Mouse (Mus musculus): Measurements from ENCODE around the gene Sarnp.
A peak's percentile ranks its signal among the peaks of the same experiment; 100 is the strongest.

Gene Sarnp

DNA sequence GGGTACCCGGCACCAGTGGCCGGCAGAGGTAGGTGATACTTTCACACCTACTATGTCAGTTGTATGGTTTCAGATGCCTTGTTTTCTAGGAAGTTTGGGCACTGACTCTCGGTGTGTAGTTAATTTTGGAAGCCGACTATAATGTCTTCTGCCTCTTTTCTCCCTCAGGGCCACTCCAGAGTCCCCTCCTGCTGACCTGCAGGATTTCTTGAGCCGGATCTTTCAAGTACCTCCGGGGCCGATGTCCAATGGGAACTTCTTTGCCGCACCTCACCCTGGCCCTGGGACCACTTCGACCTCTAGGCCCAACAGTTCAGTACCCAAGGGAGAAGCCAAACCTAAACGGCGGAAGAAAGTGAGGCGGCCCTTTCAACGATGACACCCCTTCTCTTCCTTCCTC is at the start of gene Sarnp:
TSS of gene Sarnp (plus strand) at position 301 of the 400 bp plus-strand sequence.
- DNase-seq (ENCODE audit: low spot score in 2 of 2), result no peak

DNA sequence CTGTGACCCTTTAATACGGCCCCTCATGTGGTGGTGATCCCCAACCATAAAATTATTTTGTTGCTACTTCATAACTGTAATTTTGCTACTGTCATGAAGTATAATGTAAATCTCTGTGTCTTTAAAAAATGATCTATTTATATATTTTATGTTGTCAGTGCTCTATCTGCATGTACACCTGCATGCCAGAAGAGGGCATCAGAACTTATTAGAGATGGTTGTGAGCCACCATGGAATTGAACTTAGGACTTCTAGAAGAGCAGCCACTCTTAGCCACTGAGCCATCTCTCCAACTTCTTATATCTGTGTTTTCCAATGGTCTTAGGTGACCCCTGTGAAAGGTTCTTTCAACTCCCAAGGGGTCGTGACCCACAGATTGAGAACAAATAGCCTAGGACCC is 44.2 kb upstream of the Sarnp start:
- DNase-seq (ENCODE audit: low spot score in 2 of 2), result no peak

- no peak for DNase-seq (ENCODE audit: low spot score in 2 of 2)
Measured at GRCm38 (mm10) chr10:128773685-128774084, 43.4 kb upstream of the Sarnp start.

DNA sequence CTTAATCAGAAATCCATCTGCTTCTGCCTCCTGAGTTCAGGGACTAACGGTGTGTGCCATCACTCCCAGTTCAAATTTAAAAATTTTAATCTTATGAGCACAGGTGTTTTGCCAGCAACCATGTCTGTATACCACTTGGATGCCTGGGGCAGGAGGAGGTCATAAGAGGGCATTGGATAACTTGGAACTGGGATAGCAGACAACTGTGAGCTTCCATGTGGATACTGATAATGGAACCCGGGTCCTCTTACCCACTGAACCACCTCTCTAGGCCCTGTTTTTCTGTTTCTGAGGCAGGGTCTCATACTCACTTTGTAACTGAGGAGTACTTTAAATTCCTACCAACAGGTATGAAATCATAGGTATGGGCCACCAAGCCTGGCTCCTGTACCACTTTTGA is 38.7 kb upstream of the Sarnp start:
- no peak for DNase-seq (ENCODE audit: low spot score in 2 of 2)

GRCm38 (mm10) chr10:128779011-128779795 is 37.9 kb upstream of the Sarnp start:
- peak in 1 of 2 experiments; percentile 47 for DNase-seq (ENCODE audit: low spot score in 2 of 2)

- no peak for DNase-seq (ENCODE audit: low spot score in 2 of 2)
Measured at GRCm38 (mm10) chr10:128780200-128780599, 36.9 kb upstream of the Sarnp start.

DNA sequence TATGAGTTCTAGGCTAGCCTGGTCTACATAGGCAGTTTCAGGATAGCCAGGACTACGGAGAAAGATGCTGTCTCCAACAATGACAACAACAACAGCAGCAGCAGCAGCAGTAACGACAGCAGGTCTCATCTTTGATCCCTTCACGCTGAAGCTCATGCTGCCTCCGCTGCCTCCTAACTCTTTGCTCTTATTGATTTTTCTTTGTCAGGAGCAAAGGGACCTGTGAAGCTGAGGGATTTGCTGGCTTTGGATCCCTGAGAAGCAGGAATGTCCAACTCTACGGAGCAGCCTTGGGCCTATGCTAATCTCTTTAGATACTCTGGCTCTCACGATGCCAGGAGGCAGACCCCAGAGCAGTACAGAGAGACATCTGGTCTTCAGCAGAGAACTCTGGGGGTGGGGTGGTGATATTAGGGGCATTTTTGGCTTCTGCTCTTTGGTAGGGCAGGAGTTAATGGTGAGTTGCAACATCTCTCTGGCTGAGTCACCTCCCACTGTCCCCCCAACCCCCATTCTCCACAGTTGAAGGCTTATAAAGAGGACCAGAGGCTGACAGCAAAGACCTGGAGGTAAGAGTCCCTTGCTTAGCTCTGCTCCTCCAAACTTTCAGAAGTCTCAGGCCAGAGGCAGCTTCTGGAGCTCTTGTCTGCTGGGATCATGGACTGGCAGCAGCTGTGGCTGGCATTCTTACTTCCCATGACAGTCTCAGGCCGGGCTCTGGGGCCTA is 26.6 kb upstream of the Sarnp start, which contains the start of gene Mmp19:
TSS of gene Mmp19 (plus strand) at position 513 of the 727 bp plus-strand sequence.
- DNase-seq (ENCODE audit: low spot score in 2 of 2), result no peak

DNA sequence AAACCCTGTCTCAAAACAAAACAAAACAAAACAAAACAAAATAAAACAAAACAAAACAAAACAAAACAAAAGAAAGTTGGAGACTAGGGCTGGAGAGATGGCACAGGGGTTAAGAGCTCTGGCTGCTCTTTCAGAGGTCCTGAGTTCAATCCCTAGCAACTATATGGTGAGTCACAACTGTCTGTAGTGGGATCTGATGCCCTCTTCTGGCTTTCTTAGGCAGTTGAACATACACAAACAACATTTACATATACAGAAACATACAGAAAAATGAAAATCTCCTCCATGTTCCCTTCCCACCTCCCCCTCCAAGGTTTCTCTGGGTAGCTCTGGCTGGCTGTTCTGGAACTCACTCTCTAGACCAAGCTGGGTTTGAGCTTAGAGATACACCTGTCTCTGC is 25.1 kb upstream of the Sarnp start:
- DNase-seq (ENCODE audit: low spot score in 2 of 2), result no peak

DNA sequence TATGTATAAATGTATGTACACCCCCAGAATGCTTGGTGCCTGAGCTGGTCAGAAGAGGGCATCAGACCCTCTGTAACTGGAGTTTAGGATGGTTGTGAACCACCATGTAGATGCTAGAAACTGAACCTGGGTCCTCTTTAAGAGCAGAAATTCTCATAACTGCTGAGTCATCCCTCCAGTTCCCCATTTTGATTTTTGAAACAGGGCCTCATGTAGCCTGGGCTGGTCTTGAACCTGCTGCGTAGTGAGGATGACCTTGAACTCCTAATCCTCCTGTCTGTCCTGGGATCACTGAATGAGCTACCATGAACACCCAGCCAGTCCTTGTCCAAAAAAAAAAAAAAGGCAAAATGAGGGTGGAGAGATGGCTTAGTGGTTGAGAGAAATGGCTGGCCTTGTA is 23.9 kb upstream of the Sarnp start:
- DNase-seq (ENCODE audit: low spot score in 2 of 2), result no peak

GRCm38 (mm10) chr10:128794391-128794790 is 22.7 kb upstream of the Sarnp start:
- no peak for DNase-seq (ENCODE audit: low spot score in 2 of 2)

- no peak for DNase-seq (ENCODE audit: low spot score in 2 of 2)
Measured at GRCm38 (mm10) chr10:128795581-128795980, 21.6 kb upstream of the Sarnp start.

DNA sequence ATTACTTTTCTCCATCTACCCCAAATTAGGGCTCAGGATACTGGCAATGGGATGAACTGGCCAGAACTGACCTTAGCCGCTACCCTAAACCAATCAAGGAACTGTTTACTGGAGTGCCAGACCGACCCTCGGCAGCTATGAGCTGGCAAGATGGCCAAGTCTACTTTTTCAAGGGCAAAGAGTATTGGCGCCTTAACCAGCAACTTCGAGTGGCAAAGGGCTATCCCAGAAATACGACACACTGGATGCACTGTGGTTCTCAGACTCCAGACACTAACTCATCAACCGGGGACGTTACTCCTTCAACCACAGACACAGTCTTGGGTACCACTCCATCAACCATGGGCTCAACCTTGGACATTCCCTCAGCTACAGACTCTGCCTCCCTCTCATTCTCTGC is 18.5 kb upstream of the Sarnp start:
- no peak for DNase-seq (ENCODE audit: low spot score in 2 of 2)

GRCm38 (mm10) chr10:128801981-128802495 is 15.1 kb upstream of the Sarnp start:
- no peak for DNase-seq (ENCODE audit: low spot score in 2 of 2)

DNA sequence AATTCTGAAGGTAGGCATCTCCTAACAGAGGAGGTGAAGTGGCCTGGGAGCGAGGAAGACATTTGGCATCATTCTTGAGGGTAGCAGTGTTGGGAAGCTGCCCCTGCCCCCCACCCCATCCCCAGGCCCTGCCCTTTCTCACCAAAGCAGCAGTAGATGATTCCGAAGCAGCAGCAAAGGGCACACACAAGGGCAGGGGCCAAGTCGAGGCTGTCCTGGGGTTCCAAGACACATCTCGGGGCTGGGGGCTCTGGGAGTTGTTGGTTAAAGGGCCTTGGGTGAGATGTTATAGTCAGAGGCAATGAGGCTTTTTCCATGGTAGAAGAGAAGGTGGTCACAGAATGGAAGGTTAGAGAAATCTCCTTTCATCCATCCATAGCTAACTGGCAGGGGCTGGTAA is 14.2 kb upstream of the Sarnp start:
- DNase-seq (ENCODE audit: low spot score in 2 of 2), result no peak

- no peak for DNase-seq (ENCODE audit: low spot score in 2 of 2)
Measured at GRCm38 (mm10) chr10:128803361-128803760, 13.8 kb upstream of the Sarnp start.

DNA sequence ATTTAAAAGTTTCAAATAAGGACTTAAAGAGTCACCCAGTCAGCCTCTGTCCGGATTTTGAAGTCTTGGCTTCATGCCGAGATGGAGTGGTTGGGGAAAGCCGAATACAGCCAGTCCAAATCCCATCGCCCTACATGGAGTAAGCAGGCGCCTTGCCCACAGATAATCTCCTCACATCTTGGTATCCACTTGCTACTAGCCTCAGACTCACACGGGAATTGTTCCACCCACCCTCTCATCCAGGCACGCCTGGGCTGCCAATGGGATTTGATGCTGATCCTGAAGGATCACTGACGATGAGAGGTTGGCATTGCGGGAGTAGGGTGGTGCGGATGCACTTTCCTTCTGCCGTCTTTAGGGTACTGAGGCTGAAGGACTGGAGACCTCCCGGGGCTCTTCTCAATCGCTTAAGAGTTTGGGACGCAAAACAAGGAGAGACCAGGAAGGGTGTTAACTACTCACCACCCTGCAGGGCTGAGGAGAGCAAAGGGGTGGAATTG is 13.3 kb upstream of the Sarnp start, which contains the start of gene Dnajc14:
TSS of gene Dnajc14 (plus strand) at position 292 of the 500 bp plus-strand sequence.
- peak; percentile 30 to 35 for DNase-seq (ENCODE audit: low spot score in 2 of 2)

- peak; percentile 58 to 67 for DNase-seq (ENCODE audit: low spot score in 2 of 2)
Measured at GRCm38 (mm10) chr10:128804271-128805091, 12.7 kb upstream of the Sarnp start, which contains the start of gene Tmem198b. Gene Tmem198b, minus strand, starts transcription at chr10:128804370.

DNA sequence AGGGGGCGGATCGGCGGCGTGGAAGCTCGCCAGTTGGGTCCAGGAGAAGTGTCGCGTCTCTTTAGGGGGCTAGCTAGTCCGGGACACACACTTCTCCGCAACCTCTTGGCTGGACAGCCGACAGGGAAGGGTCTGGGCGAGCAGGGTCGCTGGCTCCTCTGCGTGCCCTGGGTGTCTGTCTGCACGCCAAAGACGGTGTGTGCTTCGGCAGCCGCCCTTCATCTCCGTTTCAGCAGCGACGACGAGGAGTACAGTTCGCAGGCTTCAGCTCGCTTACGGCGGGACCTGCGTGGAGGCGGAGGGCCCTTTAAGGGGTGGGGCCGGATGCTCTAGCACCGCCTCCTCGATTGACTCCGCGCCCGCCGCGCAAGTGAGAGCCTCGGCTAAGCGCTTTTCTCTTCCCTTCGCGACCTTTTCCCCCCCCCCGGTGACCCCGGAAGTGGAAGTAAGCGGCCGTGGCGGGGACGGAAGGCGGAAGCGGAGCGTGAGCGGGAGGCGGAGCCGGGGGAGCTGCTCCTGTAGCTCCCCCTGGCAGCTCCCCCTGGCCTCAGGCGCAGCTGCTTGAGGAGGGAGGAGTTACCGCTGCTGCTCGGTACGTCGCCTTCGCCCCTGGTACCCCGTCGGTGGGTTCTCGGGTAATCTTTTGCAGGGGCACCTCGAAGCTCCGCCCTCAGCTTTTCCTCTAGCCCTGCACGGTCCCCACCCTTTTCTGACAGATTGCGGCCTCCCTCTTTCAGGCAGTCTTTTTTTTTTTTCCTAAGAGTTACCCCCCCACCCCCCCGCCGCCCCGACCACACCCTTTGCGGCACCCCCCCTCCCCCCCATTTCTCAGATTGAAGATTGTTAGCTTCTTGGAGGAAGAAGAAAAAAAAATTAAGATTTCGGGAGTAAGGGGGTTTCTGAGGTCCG is 11.8 kb upstream of the Sarnp start:
- DNase-seq (ENCODE audit: low spot score in 2 of 2), result peak; percentile 84 to 96

DNA sequence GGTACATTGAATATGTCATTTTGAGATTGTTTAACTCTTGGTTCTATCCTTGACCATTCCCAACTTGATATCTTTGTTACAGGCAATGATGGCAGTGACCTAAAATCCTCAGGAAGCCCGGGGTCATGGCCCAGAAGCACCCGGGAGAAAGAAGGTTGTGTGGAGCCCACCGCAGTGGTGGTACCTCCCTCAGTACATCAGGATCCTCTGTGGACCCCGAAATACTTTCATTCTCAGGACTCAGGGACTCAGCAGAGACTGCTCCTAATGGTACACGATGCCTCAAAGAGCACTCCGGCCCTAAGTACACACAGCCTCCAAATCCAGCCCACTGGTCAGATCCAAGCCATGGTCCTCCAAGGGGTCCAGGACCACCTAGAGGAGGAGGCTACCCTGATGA is 11.0 kb upstream of the Sarnp start:
- no peak for DNase-seq (ENCODE audit: low spot score in 2 of 2)

DNA sequence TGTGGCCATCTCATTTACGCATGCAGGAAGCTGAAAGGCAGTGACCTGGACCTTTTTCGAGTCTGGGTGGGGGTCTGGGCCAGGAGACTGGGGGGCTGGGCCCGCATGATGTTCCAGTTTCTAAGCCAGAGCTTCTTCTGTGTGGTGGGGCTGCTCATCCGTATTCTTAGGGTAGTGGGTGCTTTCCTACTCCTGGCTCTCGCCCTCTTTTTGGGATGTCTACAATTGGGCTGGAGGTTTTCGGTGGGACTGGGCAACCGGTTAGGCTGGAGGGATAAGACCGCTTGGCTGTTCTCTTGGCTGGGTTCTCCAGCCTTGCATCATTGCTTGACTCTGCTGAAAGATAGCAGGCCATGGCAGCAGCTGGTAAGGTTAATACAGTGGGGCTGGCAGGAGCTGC is 10.1 kb upstream of the Sarnp start:
- DNase-seq (ENCODE audit: low spot score in 2 of 2), result no peak

GRCm38 (mm10) chr10:128820217-128820616 is 3.1 kb downstream of the Sarnp start:
- no peak for DNase-seq (ENCODE audit: low spot score in 2 of 2)

Data from spleen, postnatal 10 days (tissue).